Mouse (Mus musculus) thymus, postnatal 14 days (tissue): ENCODE data around the gene Zdhhc5.

ENCODE experiments used
- DNase-seq: peaks from one replicate; pipeline ENCODE4 v3.0.0; 2021

Gene Zdhhc5

DNA sequence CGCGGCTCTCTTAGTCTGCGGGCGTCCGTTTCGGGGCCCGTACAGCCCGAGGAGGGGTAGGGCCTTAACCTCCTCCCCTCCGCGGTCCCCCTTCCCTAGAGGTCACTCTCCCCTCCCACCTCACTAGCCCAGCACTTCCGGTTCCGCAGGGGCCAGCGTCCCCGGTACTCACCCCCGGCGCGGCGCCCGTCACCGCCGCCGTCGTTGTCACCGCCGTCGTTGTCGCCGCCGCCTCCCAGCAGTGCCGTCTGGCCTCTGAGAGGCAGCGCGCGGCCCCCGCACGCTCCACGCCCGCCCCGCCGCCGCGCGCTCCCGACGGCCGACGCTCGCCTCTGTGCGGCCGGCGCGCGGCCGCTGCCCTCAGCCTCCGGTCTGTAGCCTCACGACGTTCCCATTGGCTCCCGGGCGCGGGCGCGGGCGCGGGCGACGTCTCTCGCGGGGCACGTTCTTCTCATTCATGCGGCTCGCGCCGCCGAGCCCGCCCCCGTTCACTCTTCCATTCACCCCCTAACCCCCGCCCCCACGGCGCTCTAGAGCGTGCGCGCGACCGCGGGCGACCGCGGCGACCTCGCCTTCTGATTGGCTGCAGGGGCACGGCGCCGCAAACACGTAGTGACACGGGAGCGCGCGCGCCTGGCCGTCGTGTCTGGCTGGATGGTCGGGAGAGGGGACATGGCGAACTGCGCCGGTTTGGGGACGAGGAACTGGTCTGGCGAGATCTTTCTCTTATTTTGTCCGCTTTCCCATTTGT is at the start of gene Zdhhc5:
Zdhhc5 (minus strand) TSS at position 370 of the 751 bp plus-strand sequence.
- peak; percentile 99 for DNase-seq

DNA sequence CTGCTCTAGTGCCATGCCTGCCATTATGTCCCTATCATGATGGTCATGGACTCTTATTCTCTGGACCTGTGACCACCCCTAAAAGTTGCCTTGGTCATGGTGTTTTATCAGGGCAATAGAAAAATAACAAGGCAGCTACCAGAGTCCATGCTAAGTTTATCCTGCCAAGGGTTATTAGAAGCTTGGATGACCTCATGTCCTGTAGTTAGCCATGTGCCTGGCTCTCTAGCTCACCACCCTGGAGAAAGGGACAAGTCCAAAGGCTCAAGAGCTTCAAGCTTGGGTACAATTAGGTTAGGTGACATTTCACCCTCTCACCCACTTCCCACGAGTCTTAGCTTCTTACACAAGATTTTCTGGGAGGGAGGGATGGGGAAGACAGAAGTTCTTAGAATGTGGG is 47.8 kb upstream of the Zdhhc5 start:
- DNase-seq, result no peak

- DNase-seq, result no peak
Measured at GRCm38 (mm10) chr2:84762295-84762694, 47.3 kb upstream of the Zdhhc5 start.

- no peak for DNase-seq
Measured at GRCm38 (mm10) chr2:84761840-84762239, 46.9 kb upstream of the Zdhhc5 start.

- DNase-seq, result no peak
Measured at GRCm38 (mm10) chr2:84761309-84761708, 46.3 kb upstream of the Zdhhc5 start.

GRCm38 (mm10) chr2:84760777-84761176 is 45.8 kb upstream of the Zdhhc5 start:
- no peak for DNase-seq

DNA sequence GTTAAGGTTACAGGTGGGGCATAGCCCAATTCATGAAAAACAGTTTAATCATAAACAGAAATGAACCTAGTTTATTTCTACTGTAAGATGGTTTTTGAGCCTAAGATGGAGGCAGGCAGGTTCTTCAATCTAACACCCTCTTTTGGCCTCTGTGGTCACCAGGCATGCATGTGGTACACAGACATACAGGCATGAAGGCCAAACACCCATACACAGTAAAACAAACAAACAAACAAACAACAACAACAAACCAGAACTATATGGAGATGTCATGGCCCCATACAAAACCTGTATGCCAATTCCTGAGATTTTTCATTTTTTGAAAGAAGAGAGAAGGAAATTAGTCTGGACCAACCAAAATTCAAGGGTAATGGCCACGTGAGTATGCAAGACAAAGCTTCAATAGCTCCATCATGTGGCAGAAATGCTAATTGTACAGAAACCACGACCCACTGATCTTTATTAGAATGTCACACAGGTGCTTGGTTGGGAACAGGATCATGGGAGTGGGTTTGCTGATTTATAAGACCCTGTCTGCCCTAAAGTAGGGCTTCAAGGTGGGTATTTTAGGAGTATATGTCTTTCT is 43.7 kb upstream of the Zdhhc5 start:
- no peak for DNase-seq

DNA sequence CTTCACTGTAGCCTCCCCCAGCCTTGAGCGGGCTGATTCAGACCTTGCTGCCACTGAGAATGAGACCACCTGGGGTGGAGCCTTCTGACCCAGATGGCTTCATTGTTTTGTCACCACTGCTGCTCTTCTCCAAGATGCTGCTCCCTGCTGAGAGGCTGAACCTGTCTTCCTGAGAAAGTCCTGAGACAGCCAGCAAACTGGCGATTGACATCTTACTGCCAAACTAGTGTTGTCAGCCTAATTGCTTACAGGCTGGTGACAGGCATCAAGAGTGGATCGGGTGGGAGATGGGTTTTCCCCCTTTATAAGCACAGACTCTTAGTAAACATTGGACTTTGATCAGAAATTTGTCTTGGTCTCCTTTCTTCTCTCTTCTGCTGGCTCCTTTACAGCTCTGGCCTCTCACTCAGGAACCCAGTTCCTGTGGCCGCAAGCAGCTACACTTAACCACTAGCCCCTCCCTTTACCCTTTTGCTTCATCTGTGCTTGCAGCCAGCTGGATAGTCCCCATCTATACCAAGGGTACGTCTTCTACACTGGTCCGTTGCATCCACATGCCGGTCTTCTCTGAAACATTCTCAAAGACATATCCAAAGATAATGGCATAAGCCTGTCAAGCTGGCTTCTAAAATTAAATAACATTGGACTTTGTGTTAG is 42.2 kb upstream of the Zdhhc5 start:
- DNase-seq, result no peak

DNA sequence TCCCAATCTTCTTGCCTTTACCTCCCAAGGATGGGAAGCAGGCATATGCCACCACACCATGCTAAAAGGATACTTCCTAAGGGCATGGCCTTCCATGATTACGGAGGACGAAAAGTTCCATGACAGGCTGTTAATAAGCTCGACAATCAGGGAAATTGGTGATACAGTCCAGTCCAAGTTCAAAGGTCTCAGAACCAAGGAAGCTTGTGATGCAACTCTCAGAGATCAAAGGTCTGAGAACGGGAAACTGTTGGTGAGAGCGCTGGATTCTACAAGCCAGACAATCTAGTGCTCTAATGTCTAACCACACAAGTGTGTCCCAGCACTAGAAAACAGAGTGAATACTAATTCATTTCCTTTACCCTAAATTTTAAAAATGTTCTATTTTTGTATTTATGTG is 41.3 kb upstream of the Zdhhc5 start:
- DNase-seq, result no peak

DNA sequence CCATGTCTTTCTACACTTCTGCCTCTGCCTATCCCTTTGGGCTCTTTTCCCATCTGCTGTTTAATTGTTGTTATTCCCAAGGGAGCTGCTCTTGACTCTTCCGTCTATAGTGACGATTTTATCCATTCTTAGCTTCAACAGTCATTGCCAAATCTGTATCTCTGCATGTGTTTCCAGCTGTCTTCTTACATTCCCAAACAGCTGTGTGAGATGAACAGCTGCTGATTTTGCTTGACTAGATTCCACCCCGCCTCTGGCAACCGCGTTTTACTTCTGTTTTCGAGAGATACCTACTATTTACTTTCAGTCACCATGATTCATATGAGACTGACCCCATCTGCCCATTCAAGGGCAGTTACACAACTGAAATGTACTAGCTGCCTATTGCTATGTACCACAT is 35.1 kb upstream of the Zdhhc5 start:
- DNase-seq, result no peak

GRCm38 (mm10) chr2:84744126-84744525 is 29.1 kb upstream of the Zdhhc5 start:
- DNase-seq, result no peak

GRCm38 (mm10) chr2:84743561-84743960 is 28.6 kb upstream of the Zdhhc5 start, which contains the start of gene Gm19426:
Gm19426 (minus strand) TSS chr2:84743655.
- peak; percentile 41 for DNase-seq

DNA sequence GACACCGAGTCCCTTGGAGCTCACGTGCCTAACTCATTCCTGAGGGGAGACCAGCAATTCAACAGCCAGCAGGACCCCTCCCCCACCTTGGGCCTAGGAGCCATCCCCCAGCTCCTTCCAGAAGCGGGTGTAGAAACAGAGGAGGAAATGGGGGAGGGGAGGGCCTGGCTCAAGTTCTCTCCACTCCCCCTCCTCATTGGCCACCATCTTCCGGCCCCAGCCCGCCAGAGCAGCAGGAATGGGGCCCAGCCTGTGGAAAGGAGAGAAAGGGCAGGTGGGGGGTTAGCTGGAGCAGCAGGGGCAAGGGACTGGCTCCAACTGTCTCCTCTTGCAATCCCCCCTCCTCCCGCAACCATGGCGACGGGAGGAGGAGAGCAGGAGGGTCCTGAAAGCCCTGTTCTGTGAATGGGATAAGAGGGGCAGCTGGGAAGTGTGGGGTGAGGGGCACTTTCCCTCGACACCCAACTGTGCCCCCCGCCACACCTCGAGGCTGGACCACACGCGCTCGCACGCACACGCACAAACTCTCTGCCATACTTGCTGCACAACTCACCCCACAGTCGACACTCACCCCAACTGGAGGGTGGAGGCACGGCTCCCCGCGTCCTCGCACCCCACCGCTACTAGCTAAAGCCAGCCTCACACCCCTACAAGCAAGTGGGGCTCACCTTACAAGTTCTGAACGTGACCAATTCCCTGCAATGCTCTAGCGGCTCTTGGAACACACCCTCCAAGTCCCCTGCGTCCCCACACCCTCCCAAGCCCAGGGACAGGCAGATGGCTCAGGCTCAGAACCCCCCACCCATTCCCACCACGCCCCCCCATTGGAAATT is 27.7 kb upstream of the Zdhhc5 start:
- no peak for DNase-seq

DNA sequence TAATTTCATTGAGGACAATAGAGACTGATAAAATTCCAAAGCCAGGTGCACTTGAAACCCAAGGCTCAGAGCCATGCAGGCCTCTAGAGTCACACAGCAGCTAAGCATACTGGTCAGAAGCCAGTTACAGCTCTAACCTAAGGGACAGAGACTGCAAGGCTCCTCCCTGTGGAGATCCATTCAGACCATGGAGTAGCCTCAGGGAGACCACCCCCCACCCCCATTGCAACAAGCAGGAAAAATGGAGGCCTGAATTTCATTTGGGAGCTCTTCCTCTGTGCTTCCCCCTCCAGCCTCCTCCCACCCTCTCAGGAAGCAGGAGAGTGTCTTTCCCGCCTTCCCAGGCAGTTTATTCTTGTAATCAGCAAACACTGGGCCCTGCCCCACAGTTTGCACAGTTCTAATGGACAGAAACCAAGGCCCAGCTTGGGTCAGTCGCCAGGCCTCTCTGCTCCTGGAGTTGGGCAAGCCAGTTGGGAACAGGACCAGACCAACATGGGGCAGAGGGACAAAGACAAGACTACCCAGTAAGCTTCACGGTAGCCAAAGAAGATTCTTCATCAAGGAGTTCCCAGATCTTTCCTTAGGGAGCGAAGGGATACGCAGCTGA is 27.0 kb upstream of the Zdhhc5 start:
- no peak for DNase-seq

DNA sequence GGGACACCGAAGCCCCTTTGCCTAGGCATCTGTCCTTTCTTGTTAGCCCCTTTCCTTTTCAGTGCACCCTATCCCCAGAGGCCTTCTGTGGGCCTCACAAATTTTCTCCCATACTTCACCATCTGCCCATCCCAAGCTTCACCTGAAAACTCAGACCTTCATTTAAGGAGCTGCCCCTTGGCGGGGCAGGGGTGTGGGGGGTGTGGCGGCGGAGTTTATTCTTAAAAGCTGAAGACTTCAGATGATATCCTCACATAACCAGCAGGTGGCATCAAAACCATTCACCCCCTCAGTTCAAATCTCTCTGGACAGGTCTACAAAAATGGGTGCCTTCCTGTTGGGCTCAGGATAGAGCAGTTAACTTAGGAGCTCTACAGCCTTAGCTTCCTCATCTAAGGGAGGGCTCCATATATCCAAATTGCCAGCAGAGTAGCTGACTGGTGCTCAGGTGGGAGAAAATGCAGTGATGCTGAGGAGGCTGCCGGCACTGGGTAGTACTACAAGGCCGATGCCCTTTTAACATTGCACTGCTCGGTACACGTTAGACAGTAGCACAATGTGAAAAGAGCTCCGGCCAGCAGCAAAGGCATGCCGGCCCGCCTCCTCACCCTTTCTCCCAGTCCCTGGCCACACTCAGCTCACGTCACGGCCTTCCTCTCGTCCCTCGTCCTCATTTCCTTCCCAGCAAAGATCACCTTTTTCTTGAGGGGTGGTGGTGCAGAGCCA is 25.8 kb upstream of the Zdhhc5 start:
- DNase-seq, result peak; percentile 40

DNA sequence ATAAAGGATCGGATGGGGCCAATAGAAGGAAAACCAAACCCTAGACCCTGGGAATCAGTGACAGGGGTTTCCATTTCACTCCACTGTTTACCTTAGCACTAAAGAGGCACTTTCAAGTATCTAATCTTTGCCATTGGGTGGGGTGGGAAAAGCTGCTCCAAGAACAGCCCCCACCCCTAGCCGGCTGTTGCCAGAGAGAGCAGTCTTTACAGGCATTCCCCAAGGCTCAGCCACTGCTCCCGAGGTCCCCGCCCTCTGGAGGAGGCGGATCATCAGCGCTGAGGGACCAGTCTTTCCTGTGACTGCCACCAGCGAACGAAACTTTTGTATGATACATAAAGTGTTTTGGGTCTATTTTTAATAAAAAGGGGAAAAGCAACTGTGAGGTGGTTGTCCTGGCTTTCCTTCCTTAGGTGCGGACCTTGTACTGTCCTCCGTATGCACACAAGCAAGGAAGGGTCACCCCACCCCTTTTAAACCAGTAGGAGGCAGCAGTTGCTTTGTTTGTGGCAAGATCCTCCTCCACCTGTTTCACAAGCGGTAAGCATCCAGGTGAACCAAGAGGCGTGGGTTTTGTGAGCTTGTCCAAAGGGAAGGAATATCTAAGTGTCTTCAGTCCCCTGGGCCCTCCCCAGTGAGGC is 23.4 kb upstream of the Zdhhc5 start:
- peak; percentile 29 for DNase-seq

DNA sequence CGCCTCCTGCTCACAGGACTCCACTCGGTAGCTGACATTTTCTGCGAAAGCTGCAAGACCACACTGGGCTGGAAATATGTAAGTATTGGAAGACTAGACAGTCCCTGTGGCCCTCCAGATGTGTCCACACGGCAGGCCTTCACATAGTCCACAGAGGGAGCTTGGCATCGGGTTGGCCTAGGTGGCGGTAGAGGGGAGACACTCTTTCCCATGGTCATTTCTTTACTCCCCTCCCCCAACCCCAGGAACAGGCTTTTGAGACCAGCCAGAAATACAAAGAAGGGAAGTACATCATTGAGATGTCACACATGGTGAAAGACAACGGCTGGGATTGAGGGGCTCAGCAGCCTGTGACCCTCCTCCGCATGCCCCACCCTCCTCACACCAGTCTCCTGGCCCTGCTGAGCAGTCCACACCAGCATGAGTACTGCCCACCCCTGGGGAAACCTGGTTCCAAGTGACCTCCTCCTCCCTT is 22.5 kb upstream of the Zdhhc5 start:
- no peak for DNase-seq

- no peak for DNase-seq
Measured at GRCm38 (mm10) chr2:84736312-84737161, 21.6 kb upstream of the Zdhhc5 start.

DNA sequence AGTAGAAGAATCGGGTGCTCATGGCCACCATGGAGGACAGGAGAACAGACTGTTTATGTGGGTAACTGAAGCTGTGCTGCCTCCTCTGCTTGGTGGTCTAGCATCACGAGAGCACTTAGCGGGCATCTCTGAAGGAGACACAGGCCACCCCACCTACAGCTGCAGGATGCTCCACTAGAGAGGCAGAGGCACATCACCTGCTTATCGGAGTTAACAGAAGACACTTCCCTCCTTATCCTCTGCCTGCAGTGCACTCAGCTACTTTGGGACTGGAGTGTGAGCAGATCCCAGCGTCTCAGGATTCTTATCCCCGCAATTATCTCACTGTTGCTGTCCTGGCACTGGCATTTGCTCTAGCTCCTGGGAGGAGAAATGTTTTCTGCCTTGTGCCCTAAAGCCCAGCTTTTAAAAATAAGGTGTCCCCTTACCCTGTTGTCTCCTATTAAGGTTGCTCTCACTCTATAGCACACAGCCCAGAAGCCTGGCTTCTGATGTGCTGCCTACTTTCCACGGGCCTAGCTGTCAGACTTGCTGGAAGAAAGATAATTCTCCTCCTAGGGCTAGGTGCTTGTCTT is 20.5 kb upstream of the Zdhhc5 start:
- DNase-seq, result no peak

DNA sequence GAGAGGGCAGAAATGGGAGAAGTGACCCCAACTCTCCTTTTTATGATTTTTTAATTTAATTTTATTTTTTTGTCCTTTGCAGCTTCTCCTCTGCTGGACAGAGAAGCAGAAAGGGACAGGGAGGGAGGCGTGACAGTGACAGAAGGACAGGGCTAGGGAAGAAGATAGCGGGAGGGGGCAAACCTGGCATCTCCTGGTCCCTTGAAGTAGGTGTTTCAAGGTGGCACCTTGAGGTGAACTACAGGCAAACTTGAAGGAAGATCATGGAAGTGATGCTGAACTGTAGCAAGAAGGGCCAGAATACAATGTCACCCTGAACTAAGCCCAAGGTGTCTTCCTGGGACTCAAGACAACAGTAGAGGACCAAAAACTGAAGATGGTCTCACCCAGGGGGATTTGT is 19.9 kb upstream of the Zdhhc5 start:
- no peak for DNase-seq
